Mouse (Mus musculus) kidney, adult 11 months (tissue): ENCODE data around the gene Snap47.
"Not testable (repeated sequence)": the region's sequence is repeated elsewhere in the genome, so short reads cannot be mapped to it uniquely, and the experiment has no call there.

Experiments
- DNase-seq: peaks from one replicate; pipeline ENCODE4 v3.0.0; 2022

The Snap47 gene

GRCm38 (mm10) chr11:59421436-59421835 lies 29.6 kb downstream of the Snap47 start:
- DNase-seq, result no peak

- DNase-seq, result no peak
Observed at GRCm38 (mm10) chr11:59418708-59419107, 32.3 kb downstream of the Snap47 start.

GRCm38 (mm10) chr11:59412999-59413863 lies 37.8 kb downstream of the Snap47 start:
- DNase-seq, result no peak

- no peak for DNase-seq
Observed at GRCm38 (mm10) chr11:59412058-59412457, 38.9 kb downstream of the Snap47 start.

GRCm38 (mm10) chr11:59410851-59411250 lies 40.1 kb downstream of the Snap47 start:
- DNase-seq, result no peak

GRCm38 (mm10) chr11:59405761-59406160 lies 45.2 kb downstream of the Snap47 start:
- no peak for DNase-seq

- DNase-seq, result no peak
Observed at GRCm38 (mm10) chr11:59400876-59401275, 50.1 kb downstream of the Snap47 start.

GRCm38 (mm10) chr11:59399830-59400229 lies 51.2 kb downstream of the Snap47 start:
- DNase-seq, result no peak

GRCm38 (mm10) chr11:59397536-59398371 lies 53.2 kb downstream of the Snap47 start:
- no peak for DNase-seq

GRCm38 (mm10) chr11:59394451-59394850 lies 56.5 kb downstream of the Snap47 start:
- DNase-seq, result no peak

GRCm38 (mm10) chr11:59393591-59393990 lies 57.4 kb downstream of the Snap47 start:
- DNase-seq, result no peak

- DNase-seq, result no peak
Observed at GRCm38 (mm10) chr11:59392300-59392699, 58.7 kb downstream of the Snap47 start.

- DNase-seq, result no peak
Observed at GRCm38 (mm10) chr11:59390470-59390869, 60.5 kb downstream of the Snap47 start.

GRCm38 (mm10) chr11:59389617-59390016 lies 61.4 kb downstream of the Snap47 start:
- DNase-seq, result no peak

- DNase-seq, result no peak
Observed at GRCm38 (mm10) chr11:59388806-59389205, 62.2 kb downstream of the Snap47 start.

GRCm38 (mm10) chr11:59387471-59387870 lies 63.5 kb downstream of the Snap47 start:
- DNase-seq, result no peak

GRCm38 (mm10) chr11:59385123-59385522 lies 65.9 kb downstream of the Snap47 start:
- DNase-seq, result no peak

GRCm38 (mm10) chr11:59384441-59384959 lies 66.5 kb downstream of the Snap47 start:
- peak; percentile 84 for DNase-seq

GRCm38 (mm10) chr11:59379547-59379946 lies 71.4 kb downstream of the Snap47 start:
- no peak for DNase-seq

GRCm38 (mm10) chr11:59377999-59378398 lies 73.0 kb downstream of the Snap47 start:
- no peak for DNase-seq

- no peak for DNase-seq
Observed at GRCm38 (mm10) chr11:59375475-59375874, 75.5 kb downstream of the Snap47 start, which contains the start of gene Prss38. Prss38 (minus strand) TSS chr11:59375657.

- DNase-seq, result no peak
Observed at GRCm38 (mm10) chr11:59369848-59370247, 81.1 kb downstream of the Snap47 start.

- not testable (repeated sequence) for DNase-seq
Observed at GRCm38 (mm10) chr11:59367955-59368354, 83.0 kb downstream of the Snap47 start.
